Mouse (Mus musculus) forelimb bud, embryonic 11.5 days (tissue): Measurements from ENCODE around the gene Cutc.

ENCODE experiments used
- DNase-seq: peaks from one replicate; pipeline ENCODE4 v3.0.0-alpha.2; 2012; ENCODE audit warnings: low read depth, low spot score

The Cutc gene

DNA sequence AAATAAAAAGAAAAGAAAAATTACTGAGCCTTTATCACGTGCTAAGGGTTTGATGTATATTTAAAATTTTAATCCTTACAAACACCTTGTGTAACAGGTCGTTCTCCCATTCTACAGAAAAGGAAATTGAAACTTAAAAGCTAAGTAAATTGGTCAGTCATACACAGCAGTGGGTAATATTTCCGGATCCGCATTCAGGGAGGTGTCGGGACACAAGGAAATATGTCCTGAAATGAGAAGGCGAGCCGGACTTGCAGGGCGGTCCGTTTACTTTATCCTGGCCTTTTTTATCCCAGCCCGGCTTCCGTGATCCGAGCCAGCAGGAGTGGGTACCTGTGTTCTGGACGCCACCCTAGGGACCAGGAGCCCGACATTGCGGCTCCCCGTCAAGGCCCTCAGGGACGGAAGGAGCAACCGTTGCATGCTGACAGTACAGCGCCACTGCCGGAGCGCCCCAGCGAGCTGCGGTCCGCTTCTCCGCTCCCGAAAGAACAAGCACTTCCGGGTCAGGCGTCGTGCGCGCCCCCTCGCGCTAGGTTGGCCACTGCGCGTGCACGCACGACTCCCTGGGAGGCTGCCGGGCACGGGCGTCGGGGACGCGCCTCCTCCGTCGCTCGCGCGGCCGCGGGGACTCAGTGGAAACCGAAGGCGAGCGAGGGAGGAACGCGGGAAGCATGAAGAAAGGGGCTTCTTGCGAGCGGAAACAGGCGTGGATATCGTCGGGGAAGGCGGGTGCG lies at the start of gene Cutc, which contains the start of gene Cox15:
Gene Cutc (plus strand): TSS at position 508 of the 737 bp plus-strand sequence.
Gene Cox15 (minus strand): TSS at position 512 of the 737 bp plus-strand sequence.
- DNase-seq = peak; percentile 96

DNA sequence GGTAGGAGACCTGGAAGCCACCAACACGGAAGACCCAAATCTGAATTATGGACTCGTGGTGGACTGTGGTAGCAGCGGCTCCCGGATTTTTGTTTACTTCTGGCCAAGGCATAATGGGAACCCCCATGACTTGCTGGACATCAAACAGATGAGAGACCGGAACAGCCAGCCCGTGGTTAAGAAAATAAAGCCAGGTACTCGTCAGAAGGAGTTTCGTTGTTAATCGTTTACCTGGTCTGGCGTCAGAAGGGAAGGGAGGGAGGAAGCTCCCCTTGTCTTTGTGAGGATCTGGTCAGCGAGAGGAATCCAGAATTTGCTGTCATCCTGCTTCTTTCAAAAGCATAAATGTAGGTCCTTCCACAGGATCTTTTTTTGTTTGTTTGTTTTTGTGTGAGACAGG lies 48.6 kb upstream of the Cutc start:
- DNase-seq = no peak

DNA sequence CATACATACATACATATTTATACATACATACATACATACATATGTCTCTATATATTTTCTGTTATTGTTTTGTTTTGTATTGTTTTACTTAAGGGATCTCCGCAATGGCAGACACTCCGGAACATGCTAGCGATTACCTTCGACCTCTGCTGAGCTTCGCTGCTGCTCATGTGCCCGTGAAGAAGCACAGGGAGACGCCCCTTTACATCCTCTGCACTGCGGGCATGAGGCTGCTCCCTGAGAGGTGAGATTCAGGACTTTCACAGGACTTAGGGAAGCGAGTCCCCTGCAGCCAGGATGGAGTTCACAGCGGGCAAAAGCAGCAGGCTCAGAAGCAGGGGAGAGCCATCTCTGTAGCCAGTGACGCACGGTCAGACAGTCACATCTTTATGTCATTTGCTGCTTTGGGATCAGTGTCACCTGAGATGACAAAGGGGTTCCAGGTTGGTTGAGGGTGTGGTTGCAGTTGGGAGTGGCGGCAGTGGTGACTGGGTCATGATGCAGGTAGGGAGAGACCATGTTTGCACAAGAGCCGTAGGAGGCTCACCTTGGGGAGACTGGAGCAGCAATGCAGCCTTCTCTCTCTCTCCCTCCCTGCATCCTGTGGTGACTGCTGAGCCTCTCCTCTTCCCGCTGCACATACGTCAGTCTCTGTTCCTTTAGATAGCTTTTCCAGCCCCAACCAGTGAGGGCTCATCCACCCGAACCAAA lies 47.9 kb upstream of the Cutc start:
- DNase-seq = no peak

DNA sequence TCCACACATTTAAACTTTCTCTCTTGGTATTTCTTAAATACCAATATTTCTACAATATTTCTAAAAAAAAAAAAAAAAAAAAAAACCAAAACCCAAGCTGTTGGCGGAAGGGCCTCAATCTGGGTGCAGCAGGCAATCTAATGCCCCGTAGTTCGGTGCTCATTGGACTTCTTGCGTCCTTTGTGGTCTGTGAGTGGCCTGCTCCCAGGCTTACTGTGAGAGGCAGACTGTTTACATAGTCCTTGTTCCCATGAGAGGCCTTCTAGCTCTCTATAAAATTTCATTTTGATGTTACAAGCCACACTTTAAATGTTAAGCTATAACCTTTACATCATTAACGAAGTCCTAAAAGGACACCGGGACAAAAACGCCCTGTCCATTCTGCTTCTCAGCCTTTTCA lies 44.6 kb upstream of the Cutc start:
- no peak for DNase-seq

DNA sequence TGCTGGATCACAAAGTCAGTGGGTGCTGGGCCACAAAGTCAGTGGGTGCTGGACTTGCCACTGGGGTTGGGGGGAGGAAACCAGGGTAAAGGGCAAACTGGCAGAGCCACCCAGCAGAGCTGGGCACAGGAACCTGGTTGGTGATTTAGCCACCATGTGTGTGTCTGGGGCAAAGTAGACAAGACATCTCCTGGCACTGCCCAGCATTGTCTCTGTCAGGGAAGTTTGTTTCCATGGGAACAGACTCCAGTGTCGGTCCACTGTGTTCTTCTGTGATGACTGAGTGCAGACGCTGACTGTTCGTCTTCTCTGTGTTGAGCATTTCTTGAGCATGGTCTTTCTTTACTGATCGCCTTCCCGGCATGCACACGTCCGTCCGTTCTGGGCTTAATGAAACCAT lies 43.5 kb upstream of the Cutc start:
- no peak for DNase-seq

DNA sequence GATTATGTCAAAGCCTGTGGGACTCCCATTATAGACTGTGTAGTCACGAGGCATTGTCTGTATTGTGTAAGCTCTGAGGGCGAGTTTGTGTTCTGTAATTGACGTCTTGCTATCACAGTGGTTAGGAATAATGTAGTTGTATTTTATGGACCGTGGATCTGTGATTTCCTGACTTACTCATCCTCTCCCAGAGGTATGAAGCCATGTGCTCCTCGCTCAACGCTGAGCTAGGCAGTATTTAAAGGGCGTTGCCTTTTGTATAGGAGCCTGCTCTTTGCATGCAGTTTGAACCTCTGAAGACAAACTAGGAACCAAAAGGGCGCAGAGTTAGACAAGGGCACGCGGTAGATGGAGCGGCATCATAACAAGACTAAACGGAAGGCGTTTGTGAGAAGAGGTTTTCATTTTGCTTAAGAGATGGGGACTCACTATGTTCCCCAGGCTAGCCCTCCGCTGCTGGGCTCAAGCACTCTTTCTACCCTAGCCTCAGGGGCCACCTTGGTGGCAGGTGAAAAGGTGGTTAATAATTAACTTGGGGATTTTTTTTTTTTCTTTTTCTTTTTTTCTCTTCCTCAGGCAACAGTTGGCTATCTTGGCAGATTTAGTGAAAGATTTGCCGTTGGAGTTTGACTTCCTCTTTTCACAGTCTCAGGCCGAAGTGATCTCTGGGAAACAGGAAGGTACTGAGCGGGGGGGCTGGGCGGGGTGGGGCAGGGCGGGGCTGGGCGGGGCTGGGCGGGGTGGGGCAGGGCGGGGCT lies 41.5 kb upstream of the Cutc start:
- DNase-seq = no peak

DNA sequence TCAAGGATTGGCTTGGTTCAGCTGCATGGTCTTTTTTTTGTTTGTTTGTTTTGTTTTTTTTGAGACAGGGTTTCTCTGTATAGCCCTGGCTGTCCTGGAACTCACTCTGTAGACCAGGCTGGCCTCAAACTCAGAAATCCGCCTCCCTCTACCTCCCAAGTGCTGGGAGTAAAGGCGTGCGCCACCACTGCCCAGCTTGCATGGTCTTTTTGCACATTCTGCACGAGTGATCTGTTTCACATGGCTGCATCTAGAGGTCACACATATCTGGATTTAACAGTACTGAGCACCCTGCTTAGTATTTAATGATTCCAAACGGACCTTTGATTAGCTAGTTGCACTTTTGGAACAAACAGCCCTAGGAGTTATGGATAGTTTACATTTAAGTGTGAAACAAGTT lies 40.8 kb upstream of the Cutc start:
- DNase-seq = no peak

DNA sequence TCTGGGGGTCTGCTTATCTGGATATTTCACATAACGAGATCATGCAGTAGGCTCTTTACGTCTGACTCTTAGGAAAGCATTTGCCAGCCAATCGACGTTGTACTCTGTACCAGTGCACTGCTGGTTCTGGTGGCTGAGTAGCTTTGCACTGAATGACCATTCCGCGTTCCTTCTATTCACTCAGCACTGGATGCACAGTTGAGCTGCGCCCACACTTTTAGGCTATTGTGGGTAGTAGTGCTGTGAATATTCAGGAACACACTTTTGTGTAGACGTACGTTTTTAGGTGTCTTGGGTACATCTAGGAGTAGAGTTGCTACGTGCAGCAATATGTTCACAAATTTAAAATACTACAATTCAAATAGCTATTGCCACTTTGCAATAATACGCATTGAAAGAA lies 32.7 kb upstream of the Cutc start:
- DNase-seq = no peak

DNA sequence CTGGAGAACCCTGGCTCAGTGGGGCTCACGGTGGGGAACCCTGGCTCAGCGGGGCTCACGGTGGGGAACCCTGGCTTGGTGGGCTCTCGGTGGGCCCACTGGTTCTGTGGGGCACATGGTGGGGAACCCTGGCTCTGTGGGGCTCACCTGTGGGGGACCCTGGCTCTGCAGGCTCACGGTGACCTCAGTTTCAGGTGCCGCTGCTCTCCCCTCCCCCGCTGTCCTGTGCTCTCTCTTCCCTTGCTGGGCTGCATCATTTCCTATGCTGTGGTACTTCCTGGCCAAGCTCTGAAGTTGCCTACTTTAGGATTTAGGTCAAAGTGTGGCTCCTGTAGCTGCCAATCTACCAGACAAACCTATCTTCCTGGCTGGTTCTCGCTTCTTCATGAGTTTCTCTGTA lies 29.9 kb upstream of the Cutc start:
- no peak for DNase-seq

DNA sequence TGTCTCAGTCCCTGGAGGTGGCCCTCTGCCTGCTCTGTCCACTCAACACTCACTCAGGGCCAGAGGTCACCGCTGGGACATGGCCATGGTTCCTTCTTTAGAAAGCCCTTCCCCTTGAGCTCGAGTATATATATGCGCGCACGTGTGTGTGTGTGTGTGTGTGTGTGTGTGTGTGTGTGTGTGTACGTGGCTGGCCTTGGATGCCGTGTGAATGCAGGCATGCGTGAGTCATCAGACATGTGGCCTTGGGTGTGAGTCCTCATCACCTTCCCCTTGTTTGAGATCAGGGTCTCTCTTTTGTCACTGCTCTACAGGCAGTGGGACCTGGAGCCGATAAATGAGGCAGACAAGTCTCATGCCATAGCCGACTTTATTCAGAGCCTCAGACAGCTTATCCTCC lies 29.3 kb upstream of the Cutc start:
- no peak for DNase-seq

DNA sequence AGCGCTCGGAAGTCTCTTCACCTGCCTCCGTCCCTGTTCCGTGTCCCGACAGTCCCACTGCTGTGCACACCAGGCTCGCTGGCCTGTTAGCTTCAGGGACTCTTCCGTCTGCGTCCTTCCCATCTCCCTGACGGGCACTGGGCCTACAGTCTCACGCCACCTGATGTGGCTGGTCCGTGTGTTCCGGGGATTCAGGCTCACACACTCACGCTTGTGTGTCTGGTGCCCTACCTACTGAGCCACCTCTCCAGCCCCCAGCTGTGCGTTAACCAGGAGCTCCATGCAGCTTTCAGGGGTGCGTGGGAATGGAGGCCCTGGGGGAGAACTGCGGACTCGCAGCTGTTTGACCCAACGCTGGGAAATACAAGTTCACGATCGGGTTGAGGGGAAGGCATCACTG lies 28.6 kb upstream of the Cutc start:
- no peak for DNase-seq

DNA sequence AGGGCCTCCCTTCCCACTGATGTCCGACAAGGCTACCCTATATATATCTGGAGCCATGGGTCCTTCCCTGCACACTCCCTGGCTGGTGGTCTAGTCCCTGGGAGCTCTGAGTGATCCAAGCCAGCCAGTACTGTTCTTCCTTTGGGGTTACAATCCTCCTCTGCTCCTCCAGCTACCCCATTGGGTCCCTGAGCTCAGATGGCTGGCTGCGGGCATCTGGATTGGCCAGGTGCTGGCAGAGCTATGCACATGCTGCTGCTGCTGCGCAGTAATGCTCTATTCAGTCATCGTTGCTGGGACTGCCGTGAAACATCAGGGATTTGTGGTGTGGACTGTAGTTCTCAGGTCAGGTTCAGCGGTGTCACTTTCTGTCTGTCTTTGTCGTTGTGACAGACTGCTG lies 28.0 kb upstream of the Cutc start:
- no peak for DNase-seq

DNA sequence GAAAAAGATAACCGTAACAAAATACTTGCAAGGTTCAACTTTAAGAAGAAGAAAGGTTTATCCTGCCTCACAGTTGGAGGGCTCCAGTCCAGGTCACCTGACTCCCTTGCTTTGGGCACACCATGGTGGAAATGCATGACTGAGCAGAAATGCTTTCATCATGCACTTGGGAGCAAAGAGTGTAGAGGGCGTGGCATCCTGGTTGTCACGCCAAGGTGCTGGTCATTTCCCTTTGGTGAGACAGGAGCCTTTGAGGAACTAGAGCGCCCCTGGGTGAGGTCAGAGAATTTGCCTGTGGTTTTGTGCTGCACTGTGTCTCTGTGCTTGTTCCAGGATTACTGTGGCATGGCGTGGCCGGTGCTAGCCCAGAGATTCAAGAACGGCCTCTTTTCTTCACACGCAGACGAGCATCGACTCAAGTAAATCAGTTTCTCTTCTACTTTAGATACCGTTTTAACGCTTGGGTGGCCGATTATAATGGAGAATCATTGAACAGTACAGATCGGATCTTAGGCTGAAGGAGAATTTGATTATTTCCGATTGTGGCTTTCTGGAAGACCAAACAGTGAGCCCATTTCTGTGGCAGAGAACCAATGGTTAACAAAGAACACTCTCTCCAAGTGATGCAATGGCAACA lies 26.2 kb upstream of the Cutc start:
- no peak for DNase-seq

DNA sequence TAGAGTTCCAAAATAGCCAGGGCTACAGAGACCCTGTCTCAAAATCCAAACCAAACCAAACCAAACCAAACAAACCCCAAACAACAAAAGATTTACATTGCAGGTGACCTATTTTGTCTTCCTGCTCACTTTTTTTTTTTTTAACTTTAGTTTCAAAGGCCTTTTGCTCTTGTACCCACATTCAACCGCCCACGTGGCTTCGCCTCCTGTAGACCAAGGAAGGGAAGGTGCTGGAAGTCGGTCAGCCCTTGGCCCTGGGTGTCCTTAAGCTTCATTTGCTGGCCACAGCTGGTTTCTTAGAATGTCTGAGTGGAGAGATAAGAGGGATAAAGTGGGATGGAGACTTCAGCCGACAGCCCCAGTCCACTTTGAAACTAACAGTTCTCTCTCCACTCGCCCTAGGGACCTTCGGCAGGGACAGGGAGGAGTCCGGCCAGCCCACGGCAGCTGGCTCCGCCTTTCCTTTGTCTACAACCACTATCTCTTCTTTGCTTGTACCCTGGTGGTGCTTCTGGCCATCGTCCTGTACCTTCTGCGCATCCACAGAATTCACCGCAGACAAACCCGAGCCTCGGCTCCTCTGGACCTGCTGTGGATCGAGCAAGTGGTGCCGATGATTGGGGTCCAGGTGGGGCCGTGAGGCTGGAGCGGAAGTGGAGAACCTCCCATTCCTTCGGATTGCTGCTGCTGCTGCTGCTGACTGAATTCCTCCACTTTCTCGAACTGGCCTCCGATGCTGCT lies 23.3 kb upstream of the Cutc start:
- peak; percentile 11 for DNase-seq

DNA sequence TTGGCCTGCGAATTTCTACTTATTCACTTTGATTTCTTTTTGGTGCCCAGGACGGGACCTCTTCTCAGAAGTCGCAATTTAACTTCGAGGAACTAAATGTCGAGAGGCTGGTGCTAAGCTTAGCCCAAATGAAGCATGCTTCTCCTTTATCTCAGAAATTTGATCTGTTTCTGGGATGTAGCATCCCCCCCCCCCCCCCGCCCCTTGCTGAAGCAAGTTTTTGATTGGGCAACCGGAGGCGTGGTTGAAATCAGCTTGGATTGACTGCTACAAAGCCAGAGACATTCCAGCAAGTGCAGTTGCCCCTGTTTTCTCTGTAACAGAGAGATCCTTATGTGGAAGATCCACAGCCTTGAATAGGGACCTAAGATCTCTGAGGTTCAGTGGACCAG lies 22.8 kb upstream of the Cutc start:
- peak; percentile 13 for DNase-seq

DNA sequence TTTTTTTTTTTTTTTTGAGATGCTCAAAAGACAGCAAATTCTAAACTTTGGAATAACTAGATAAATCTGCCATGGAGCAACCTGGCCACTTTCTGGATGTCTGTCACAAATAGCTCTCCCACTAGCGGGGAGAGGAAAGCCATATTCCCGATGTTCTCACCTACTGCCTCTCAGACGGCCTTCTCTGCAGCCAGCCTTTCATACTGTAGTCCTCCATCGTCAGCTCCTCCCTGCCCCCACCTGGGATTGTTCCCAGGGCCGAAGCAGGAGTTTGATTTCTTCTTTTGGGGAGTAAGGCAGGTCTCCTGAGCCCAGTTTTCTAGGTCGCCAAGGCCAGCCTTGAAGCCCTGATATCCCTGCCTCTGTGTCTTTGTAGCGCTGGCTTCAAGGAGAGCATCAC lies 21.6 kb upstream of the Cutc start:
- DNase-seq = no peak

DNA sequence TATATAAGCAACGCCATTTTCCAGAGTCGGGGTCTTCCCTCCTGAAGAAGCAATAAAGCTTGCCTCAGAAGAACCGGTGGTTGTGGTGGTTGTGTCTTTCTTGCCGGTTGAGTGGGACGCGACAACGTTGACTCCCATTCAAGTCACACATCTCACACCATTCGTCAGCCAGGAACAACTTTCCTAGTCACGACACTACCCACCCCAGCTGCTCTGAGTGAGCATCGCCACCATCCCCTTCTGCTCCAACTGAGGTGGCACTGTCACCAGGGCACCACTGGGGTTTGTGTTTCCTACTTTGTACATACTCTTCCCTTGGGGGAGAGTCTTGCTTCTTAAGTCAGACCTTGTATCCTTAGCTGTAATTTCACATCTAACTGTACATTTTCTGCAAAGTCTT lies 14.4 kb upstream of the Cutc start:
- DNase-seq = no peak

DNA sequence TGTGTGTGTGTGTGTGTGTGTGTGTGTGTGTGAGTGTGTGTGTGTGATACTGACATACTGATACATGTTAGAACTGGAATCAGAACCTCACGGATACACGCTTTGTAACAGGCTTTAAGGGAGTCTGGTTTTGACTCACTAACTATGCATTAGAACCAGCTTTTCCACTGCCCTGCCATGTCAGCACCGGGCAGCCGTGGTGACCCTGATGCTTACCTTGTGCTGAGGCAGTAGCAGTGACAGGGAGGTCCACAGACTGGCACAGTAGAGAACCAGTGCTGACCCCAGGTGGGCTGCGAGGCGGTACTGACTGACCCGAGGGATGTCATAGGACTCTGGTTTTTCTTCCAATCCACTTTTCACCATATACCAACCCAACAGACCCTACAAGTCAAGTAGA lies 9.4 kb upstream of the Cutc start:
- no peak for DNase-seq

DNA sequence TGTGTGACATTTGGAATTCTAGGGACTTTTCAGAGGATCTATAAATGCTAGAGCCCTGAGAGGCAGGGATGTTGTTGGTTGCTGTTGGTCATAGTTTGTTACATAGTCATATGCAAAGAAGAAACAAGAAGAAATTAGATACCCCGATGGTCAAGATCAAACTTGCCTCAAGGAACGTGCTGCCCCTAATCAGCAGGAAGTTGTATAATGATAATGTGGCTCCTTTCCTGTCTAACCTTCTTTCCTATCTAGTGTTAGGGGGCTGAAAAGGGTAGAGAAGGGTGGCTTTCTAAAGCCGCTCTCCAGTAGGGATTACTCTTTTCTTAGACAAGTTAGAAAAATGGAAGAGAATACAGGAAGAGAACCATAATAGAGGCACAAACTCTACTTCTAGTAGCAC lies 7.1 kb upstream of the Cutc start:
- no peak for DNase-seq

DNA sequence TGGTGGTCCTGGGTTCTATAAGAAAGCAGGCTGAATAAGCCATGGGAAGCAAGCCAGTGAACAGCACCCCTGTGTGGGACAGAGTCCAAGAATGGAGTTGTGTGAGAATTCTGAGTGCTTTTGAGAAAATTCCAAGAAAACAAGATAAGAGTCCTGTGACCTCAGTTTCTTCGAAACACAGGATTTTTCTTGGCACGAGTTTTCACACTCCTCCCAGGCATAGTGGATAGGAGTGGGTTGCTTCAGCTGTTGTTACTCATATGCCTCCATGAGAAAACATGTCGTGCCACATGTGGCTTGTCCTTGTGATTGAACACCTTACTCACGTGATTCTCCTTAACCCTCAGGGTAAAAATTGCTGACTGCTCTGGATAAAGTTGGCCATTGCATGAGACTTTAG lies 4.9 kb upstream of the Cutc start:
- DNase-seq = no peak

DNA sequence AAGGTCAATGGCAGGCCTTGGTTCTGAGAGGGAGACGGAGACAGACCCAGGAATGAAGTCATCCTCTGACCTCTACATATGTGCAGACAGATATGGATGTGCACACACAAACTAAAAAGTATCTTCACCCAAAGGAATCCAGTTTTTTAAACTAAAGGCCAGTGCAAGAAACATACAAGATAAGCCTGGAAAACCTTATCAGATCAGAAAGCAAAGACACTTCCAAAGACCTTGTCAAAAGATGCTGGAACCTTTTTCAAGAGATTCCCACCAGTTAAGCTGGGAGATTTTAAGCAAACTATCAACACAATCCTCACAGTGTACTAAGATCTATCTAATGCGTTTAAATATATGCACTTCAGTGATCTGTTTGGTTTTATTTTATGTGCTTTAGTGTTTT lies 2.8 kb upstream of the Cutc start:
- DNase-seq = no peak
